Comparison of ENCODE assay signal across 15 mouse cellular contexts in genomic region chr12:43641238-43641895, GRCm38 (mm10).
"Had no signal": no experiment of that assay in that cellular context is flagged by ENCODE, and none has a peak within 500 bp of the region (broad histone marks: within the 10 kb centered on the region; RNA-seq: fewer than 3 reads in every experiment).

No protein-coding gene starts in this region.

- ATAC-seq: midbrain, embryonic 16.5 days had no signal

- DNase-seq: kidney, adult 11 months; kidney, adult 8-10 months; kidney, postnatal 10 days; kidney, postnatal 36 days; layer of hippocampus, postnatal 36 days; liver, embryonic 13.5 days; lung, adult 2 months; lung, postnatal 14 days; lung, postnatal 4 days; retina, postnatal 1 day; right cerebral cortex, postnatal 25 days; spleen, adult 18-20 months; thymus, adult 18-20 months; thymus, postnatal 36 days had no signal
